Mouse (Mus musculus) left cerebral cortex, postnatal 10 days (tissue): ENCODE results near the gene Ubap2l. TPM values are rescaled to one million over a fixed set of nuclear protein-coding genes. Genes with fewer than 3 reads are reported as not detected.

Experiments used
- DNase-seq, 2 experiments: peaks; one replicate each; pipeline ENCODE4 v3.0.0; 2021 to 2022; ENCODE audit warnings: low spot score in 2 of 2, mixed read lengths in 1 of 2; ENCODE audit errors: extremely low spot score in 1 of 2
- intact Hi-C: fragments of 180-260 bp; cut with DNase I; formaldehyde crosslinking; loops from one replicate; pipeline ENCODE4 v1.15.1; 2025
- total RNA-seq, 2 experiments: library from RNA; stranded (reverse); gene quantifications; 2 replicates each; pipeline ENCODE4 v1.2.3; 2021

Gene Ubap2l
- 100 to 1,000 TPM; 189 to 202 TPM for total RNA-seq

DNA sequence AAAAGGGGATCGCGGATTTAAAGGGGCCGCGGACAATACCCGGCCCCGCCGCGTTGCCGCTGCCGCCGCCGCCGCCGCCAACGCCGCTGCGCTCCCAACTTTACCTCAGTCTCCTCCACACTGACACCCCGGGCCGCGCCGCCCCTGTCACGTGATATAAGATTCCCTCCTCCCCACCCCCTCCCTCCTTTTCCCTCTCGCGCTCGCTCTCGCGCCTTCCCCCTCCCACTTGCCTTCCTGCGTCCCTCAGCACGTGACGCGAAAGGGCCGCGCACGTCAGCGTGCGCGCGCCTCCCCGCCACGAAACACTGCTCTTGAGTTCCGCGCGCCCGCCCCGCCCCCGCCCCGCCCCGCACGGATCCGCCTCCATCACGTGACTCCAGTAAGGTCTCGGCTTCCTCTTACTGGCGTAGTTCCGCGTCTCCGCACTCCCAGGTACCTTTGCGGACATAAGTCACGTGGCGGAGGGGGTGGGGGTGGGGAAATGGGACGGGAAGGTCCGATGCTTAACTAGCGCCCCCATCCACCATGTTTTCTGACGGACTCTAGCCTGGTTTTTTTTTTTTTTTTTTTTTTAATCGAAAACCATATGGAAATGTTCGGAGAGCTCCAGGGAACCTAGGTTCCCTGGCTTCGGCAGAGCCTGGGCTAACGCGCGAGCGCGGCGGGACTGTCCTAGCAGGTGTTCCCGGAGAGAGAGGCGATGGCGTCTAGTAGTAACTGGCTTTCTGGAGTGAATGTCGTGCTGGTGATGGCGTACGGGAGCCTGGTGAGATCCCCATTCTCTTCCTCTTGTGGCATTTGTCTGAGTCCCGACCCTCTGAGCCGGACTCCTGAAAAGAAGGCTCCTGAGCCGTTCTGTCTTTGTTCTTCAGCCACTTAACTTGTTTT, at the start of gene Ubap2l:
Gene Ubap2l (minus strand): TSS at position 278 of the 891 bp plus-strand sequence.
- intact Hi-C loops: no loop called here
- DNase-seq: peak; percentile 89 to 98

DNA sequence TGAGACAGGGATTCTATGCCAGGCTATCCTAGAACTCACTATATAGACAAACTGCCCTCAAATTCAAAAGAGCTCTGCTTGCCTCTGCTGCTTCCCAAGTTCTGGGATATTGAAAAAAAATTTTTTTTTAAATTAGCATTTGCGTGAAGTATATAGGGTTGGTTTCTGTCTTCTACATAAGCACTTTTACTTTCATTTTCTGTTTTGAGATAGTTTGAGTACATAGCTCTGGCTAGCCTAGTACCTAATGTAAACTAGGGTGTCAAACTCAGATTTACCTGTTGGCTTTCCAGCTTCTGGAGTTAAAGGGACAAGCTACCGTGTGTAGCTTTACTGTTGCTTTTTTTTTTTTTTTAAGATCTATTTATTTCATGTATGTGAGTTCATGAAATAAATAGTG, 49.2 kb upstream of the Ubap2l start:
- DNase-seq: no peak
- intact Hi-C loops: no loop called here

DNA sequence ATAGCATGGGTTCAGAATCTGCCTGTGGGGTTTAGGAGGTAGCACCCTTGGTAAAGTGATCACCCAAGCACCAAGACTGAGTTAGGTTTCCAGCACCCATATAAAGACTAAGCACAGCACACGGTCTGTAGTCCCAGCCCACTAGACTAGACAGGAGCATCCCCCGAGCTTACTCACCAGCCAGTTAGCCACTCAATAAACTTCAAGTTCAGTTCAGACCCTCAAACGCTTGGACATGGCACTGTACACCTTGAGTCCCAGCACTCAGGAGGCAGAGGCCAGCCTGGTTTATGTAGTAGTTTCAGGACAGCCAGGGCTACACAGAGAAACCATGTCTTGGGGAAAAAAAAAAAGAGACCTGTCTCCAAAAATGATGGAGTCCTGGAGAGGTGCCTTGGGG, 48.6 kb upstream of the Ubap2l start:
- DNase-seq: no peak
- intact Hi-C loops: no loop called here

DNA sequence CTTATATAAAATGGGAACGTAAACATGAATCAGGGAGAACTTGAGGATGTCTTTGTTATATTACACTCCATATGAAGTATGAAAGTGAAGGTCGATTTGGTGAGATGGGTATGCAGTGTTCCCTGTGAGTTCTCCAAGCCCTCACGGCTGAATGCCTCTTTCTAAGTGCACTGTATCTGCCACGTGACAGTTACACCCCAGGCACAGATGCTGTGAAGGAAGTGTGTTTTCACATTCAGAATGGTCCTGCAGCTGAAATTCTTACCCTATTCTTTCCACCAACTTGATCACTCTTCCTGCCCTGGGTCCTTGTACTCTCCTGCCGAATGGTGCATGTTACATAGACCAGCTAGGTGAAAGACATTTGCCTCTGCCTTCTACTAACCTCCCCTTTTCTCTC, 45.5 kb upstream of the Ubap2l start:
- DNase-seq: no peak
- intact Hi-C loops: no loop called here

DNA sequence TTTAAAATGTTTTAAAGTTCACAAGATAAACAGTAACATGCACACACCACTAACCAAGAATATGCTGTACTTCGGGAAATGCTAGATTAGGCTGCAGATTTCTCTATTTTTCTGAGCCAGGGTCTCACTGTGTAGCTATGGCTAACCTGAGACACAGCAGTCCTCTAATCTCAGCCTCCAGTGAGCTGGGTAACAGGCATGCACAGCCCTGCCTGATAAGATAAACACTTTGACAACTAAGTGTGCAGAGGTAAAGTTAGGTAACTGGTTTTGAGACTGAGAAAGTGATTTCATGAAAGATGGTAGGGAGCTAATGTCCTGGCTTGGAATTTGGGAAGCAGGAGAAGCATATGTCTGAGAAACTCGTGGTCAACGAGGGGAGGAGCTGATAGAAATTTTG, 42.0 kb upstream of the Ubap2l start:
- intact Hi-C loops: no loop called here
- no peak for DNase-seq

DNA sequence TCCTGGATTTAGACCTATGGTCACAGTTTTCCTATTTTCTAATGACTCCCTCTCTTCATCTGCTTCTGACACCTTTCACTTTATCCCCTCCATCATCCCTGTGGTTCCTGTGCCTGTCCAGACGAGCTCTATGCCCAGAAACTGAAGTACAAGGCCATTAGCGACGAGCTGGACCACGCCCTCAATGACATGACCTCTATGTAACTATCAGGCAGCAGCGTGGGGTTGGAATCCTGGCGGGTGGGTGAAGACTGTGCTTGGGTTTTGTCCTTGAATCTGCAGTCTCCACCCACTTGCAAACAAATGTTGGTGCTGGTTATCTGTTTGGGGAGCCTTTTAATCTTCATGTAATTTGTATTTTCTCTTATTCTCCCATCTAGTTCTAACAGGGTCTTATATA, 38.5 kb upstream of the Ubap2l start:
- intact Hi-C loops: no loop called here
- DNase-seq: no peak

DNA sequence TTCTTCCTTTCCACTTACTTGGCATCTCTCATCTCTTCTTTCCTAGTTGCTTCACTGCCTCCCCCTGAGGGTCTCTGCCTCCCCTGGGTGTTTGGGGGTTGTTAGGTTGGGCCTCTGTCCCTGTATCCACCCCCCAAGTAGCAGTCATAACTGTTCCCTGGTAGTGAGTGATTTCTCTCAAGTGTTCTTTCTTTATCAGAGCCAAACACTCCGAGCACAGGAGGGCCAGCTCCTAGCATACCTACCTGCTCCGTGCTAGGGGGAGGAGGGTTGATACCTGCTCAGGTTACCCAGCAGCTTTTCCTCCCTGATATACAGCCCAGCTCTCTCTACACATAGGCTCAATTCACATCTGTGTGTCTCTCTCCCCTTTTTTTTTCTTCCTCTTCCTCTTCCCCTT, 36.2 kb upstream of the Ubap2l start:
- DNase-seq: no peak
- intact Hi-C loops: no loop called here

DNA sequence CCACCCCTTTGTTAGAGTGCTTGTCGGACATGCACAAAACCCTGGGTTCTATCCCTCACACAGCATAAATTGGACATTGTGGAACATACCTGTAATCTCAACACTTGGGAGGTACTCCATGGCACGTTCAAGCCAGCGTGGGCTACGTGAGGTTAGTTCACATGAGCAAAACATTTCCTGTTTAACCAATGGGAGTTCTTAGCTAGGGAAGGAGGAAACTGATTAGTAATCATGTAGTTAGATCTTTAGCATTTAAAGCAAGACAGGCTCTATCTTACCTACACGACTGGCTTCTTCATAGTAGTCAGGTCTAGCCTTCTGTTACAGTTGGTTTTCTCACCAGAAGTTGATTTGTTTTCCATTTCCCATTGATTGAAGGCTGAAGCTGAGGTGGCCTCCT, 33.6 kb upstream of the Ubap2l start:
- no peak for DNase-seq
- intact Hi-C loops: no loop called here

DNA sequence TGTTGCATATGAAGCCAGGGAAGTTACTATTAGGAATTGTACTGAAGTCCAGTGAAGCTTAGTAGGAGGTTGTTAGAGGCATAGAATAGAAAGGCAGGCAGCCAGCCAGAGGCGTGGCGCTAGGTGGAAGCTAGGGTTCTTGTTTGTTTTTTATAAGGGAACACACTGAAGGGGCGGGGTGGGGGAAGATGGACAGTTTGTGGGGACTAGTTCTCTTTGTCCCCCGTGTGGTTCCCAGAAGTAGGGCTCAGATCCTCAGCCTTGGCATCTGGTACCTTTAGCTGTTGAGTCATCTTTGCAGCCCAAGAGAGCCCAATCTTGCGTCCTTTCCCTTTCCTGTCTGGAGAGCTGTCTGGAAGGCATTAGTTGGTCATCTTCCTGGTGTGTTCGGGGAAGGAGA, 32.9 kb upstream of the Ubap2l start:
- peak in 1 of 2 experiments; percentile 57 for DNase-seq

DNA sequence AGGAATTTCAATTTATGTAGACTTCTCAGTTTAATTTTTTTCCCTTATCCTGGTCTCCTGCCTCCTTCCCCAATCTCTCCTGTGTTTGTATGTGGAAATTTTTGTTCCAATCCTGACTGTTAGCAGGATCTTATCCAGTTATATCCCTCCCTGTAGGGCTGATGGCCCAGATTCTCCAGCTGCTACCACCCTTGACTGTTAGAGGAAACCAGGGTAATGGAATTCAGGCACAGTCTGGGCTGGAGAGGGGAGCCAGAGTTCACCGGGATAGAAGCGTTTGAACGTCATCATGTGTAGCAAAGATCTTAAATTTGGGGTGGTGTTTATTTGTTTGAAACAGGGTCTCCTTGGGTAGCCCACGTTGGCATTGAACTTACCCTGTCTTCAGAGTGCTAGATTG, 32.4 kb upstream of the Ubap2l start:
- intact Hi-C loops: no loop called here

More for the DNA sequence above, 32.9 kb upstream of the Ubap2l start:
- intact Hi-C loops: no loop called here

DNA sequence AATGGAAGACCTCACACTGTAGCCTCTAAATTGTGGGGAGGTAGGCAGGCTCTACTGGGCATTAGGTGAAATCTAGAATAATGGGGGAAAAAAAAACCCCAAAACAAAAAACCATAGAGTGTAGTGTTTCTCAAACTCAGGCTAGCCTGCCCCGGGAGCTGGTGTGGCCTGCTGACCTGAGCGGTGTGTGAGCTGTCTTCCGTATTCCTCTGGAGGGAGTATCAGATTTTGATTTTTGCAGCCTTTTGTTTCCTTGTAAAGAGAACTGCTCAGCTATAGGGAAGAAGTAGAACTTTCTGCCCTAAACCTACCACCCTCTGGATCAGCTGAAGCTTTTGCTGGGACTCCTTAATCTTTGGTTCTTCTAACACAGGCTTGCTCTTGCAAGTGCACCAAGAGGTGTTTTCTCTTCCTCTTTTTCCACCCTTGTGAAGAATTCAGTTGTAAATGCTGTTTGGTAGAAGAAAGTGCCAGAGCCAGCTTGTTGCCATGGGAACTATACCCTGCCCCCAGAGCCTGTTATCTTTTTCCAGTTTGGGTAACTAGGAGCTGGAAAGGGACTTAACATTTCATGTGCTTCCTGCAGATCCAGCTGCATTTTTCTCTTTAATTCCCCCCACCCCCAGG, 31.4 kb upstream of the Ubap2l start:
- intact Hi-C loops: no loop called here
- peak in 1 of 2 experiments; percentile 74 for DNase-seq

More for the DNA sequence above, 32.4 kb upstream of the Ubap2l start:
- no peak for DNase-seq

DNA sequence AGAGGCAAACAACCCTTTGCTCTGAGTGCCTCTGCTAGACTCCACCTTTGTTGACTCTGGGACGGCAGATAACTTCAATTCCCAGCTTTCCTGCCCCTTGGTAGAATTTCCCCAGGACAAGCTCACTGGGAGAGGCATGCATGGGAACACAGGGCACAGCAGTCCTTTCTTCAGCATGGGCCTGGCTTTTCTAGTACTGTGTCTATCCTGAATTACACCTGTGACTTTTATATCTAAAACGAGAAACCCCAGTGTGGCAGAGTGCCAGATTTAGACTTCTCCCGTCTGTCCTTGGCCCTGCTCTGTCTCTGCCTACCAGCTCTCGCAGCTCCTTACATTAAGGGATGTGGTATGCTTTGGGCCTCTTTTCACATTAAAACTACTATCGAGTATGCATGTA, 30.6 kb upstream of the Ubap2l start:
- intact Hi-C loops: no loop called here
- peak; percentile 41 to 47 for DNase-seq

DNA sequence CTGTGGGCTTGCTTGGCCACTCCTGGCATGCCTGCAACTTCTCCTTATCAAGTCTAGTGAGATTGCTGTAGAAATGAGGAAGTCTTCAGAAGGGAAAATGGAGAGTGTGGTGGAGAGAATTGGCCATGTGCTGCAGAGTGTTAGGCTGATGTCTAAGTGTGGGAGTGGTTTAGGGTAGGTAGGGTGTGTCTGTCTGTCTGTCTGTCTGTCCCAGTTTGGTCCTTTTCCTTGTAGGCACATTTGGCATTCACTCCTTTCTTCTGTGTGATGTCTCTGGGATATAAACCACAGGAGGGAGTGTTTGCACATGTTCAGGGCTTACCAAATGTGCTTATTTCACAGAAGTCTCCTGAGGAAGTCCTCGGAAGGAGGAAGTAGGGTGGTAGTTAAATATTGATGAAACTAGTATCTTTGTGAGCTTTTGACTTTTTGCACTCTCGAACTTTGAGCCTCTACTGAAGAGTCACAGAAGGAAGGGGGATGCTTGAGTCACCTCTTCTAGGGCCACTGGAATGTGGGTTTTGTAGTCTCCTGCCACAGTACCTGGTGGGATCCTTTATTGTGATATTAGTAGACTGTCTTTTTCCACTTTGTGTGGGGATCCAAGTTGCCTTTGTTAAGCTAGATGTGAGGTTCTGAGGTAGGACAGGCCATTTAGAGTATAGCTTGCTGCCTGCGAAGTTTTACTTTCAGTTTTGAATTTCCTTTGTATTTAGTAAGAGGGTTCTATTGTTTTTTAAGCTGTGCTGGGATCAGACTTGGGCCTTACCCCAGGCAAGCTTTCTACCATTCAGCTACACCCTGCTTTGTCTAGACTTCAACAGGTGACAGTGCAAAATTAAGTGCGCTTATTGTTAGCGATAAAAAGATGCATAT, 29.2 kb upstream of the Ubap2l start:
- no peak for DNase-seq
- intact Hi-C loops: no loop called here

DNA sequence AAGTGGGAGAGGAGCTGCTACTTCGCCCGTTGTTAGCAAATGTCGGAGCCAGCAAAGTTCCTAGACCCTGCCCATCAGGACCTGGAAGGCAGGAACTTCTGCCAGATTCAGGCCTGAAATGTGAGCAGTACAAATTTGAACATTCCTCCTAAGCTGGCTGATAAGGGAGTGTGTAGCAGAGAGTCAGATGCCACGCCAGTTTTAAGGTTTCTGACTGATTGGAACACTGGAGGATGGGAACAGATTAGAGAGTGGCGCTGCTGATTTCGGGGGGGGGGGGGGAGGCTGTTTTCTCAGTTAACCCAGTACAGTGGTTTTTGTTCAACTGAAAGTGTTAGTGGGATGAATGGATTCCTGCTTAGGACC, 28.1 kb upstream of the Ubap2l start:
- DNase-seq: no peak
- intact Hi-C loops: no loop called here

DNA sequence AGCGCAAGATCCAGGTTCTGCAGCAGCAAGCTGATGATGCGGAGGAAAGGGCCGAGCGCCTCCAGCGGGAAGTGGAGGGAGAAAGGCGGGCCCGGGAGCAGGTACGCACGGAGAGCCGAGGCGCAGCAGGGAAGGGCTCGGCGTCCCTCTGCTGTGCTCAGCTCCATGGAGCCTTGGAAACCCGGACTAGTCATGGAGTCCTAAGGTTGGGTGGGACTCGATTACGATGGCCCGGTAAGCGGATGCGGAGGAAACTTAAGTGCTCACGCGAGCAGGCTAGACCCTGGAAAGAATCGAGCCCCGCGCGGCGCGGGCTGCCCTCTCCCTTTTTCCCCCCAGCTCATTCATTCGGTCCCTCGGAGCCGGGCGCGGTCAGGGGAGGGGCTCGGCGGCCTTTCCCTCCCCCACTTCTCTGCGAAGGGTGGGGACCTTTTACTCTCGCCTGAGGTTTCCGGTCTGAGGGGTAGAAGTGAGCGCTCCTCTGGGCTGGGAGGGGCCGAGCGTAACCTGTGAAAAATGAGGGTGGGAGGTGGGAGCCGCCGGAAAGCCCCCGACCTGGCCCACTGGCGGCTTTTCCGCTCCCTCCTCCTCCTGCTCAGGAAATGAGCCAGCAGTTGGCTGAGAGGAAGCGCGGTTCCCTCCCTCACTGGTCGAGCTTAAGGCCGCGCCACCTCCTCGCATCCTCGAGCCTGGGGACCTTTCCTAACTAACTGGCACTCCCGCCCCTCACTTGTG, 27.5 kb upstream of the Ubap2l start:
- peak; percentile 52 to 85 for DNase-seq
- intact Hi-C loops: loop anchor here (5.0 kb wide), 1 partner anchor 118 kb away; the partner anchor contains the start of gene Atp8b2

DNA sequence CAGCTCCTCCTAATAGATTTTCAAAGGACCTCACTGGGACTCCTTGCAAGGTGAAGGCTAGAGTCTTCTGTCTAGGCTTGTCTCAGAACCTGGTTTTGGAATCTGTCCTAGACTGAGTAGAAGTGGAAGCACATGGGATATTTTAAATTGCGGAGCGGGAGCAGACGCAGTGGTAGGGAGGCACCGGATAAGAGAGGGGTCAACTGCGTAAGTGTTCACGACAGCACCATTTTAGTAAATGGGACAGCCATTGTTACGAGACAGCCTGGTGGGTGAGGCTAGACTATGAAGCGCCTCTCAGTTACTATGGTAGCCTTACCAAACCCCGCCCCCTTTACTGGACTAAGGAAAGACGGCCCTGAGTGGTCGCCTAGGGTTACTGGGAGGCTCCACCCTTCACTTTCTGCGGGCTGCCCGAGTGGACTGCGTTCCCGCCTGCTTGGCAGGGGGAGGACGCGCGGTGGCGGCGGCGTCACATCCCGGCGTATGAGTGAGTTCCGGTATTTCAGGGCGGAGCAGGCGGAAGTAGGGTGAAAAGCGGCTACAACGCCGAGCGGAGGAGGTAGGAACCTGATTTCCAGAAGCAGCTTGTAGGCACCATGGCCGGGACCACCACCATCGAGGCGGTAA, 26.8 kb upstream of the Ubap2l start:
- intact Hi-C loops: loop anchor here (5.0 kb wide), 1 partner anchor 117 kb away; the partner anchor contains the start of gene Atp8b2

DNA sequence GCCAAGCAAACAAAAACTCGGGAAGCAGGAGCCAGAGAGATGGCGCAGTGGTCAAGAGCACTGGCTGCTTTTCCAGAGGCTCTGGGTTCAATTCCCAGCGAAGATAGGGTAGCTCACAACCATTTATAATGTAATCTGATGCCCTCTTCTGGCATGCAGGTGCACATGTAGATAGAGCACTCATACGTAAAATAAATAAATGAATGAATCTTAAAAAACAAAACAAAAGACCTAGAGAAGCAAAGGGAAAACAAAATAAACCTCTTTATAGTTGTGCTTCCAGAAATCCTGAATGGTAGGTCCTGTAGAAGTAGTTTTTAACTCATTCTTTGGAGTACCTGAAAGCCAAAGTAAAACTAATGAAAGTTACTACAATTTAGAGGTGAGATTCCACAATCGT, 25.8 kb upstream of the Ubap2l start:
- intact Hi-C loops: loop anchor here (5.0 kb wide), 1 partner anchor 116 kb away; the partner anchor contains the start of gene Atp8b2
- DNase-seq: no peak

More for the DNA sequence above, 26.8 kb upstream of the Ubap2l start:
- peak; percentile 89 to 97 for DNase-seq
